Mouse (Mus musculus): ENCODE measurements at regions not wholly inside any gene's neighbourhood (a gene's known extent, or its start where the extent isn't known, plus 50 kb on each side); places are given as distances from the start of the nearest gene placed in this dataset.

- TF ChIP-seq CTCF (IDR thresholded peaks at IDR 0.05): no peak
- no peak for TF ChIP-seq EP300 (IDR thresholded peaks at IDR 0.05; ENCODE audit: insufficient read depth, low read depth, low read length)
- TF ChIP-seq POLR2A (IDR thresholded peaks at IDR 0.05; ENCODE audit: insufficient read depth, low read depth, low read length): no peak
Measured at GRCm38 (mm10) chr16:80512724-80513123, 687.8 kb upstream of the Ncam2 start.

Data from heart, adult 2 months (tissue).